Mouse (Mus musculus): ENCODE measurements around the gene Bpifc. TPM values are rescaled to one million over a fixed set of nuclear protein-coding genes. Genes with fewer than 3 reads are reported as not detected.

The Bpifc gene
- 0.02 TPM in 1 of 2 replicates, not detected in the other for polyA plus RNA-seq (2012; rRNA removed)

GRCm38 (mm10) chr10:86011781-86012180 is at the start of gene Bpifc:
Bpifc (minus strand) TSS chr10:86011895.

GRCm38 (mm10) chr10:86021749-86022473 is 10.2 kb upstream of the Bpifc start, which contains the start of gene Fbxo7:
Fbxo7 (plus strand) TSS chr10:86021972.

GRCm38 (mm10) chr10:85957464-85957950 is 54.2 kb downstream of the Bpifc start, which contains the start of gene Rtcb:
Rtcb (minus strand) TSS chr10:85957823.

GRCm38 (mm10) chr10:85927676-85928445 is 83.8 kb downstream of the Bpifc start, which contains the start of gene Ascl4:
Ascl4 (plus strand) TSS chr10:85927681.

GRCm38 (mm10) chr10:85916498-85917309 is 95.0 kb downstream of the Bpifc start, which contains the start of gene Prdm4:
Prdm4 (minus strand) TSS chr10:85917142.

Other genes with a start within 250 kb of the Bpifc start
- gene Pwp1, start 182.4 kb downstream of the Bpifc start, polyA plus RNA-seq (2012; rRNA removed), result 51.5 and 78.9 TPM in 2 replicates
- 33.5 and 49.2 TPM in 2 replicates for gene Prdm4, start 94.8 kb downstream of the Bpifc start, polyA plus RNA-seq (2012; rRNA removed)
- 0.24 and 0.26 TPM in 2 replicates for gene Ascl4, start 84.2 kb downstream of the Bpifc start, polyA plus RNA-seq (2012; rRNA removed)
- 199 and 218 TPM in 2 replicates for gene Rtcb, start 54.1 kb downstream of the Bpifc start, polyA plus RNA-seq (2012; rRNA removed)
- gene Fbxo7, start 10.1 kb upstream of the Bpifc start, polyA plus RNA-seq (2012; rRNA removed), result 15.5 and 21.6 TPM in 2 replicates